Mouse (Mus musculus): ENCODE data around the gene Mettl24. TPM values are rescaled to one million over a fixed set of nuclear protein-coding genes. Genes with fewer than 3 reads are reported as not detected.
"Not testable (repeated sequence)": the region's sequence is repeated elsewhere in the genome, so short reads cannot be mapped to it uniquely, and the experiment has no call there.

Gene Mettl24
- polyA plus RNA-seq, 1 experiment from 2014 or later: 2.4 TPM

DNA sequence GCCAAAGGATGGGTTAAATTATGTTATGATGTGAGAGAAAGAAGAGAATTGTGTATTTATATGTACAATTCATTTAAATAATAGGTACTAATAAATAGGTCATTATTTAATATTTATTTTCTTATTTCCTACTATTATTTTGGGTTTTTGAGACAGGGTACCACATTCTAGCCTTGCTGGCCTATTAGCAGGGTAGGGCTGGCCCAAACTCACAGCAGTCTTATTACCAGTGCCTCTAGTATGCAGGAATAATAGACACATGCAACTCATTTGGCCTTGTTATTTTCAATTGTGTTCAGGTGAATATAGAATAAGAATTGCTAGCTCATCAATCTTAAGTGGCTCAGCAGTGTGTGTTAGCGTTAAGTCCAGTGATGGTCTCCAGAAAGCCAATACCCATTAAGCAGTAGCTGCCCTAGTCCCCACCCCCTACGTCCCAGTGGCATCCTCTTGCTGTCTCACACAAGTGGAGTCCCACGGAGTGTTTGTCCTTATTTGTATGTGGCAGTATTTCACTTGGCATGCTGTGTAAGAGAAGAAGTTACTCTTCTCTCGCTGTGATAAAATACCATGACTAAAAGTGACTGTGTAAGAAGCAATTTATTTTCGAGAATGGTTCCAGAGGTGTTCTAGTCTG is 80.1 kb downstream of the Mettl24 start:
- no peaks in the 10 kb centered on the region for H3K36me3 ChIP-seq
- H3K27ac ChIP-seq (replicated peaks): no peak overlapping the region
- peaks cover 7% of the 10 kb centered on the region for H3K4me1 ChIP-seq
- H3K4me2 ChIP-seq: no peak overlapping the region
- no peak overlapping the region for H3K9ac ChIP-seq
- no peaks in the 10 kb centered on the region for H3K9me3 ChIP-seq
- H3K4me3 ChIP-seq: no peak overlapping the region
- 79% methylated on average over 5 of the region's 5 CpGs for WGBS
- no peak for ATAC-seq (ENCODE audit: extremely low read depth, insufficient number of reproducible peaks, low FRiP score, low TSS enrichment)
- H3K27me3 ChIP-seq (replicated peaks): no peaks in the 10 kb centered on the region

DNA sequence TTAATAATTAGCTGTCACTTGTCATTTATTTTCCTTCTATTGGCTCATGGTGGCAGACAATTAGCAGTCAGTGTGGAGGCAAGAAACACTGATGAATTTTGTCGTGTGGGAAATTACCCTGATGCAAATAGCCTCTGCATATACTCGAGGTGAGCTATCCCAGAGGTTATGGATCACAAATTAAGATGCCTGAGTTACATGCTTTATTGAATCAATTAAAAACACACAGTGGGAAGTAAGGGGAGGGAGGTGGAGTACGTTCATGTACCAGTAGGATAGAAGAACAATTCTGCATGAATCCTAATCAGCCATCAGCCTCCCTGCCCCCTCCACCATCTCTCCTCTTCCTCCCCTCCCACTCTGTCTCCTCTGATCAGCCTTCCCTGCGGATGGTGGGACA is 89.2 kb downstream of the Mettl24 start:
- WGBS: 62% methylated on average over 4 of the region's 4 CpGs
- Histone ChIP-seq H3K9ac (no peak overlapping the region), H3K4me2 (no peak overlapping the region), H3K27me3 (replicated peaks) (no peaks in the 10 kb centered on the region), H3K27ac (replicated peaks) (no peak overlapping the region), H3K9me3 (no peaks in the 10 kb centered on the region), H3K4me1 (peaks cover 3% of the 10 kb centered on the region; the same call in 1 of the 2 replicates), H3K36me3 (no peaks in the 10 kb centered on the region), H3K4me3 (no peak overlapping the region)
- no peak for ATAC-seq (ENCODE audit: extremely low read depth, insufficient number of reproducible peaks, low FRiP score, low TSS enrichment)

- no peak overlapping the region for H3K9ac ChIP-seq
- no peaks in the 10 kb centered on the region for H3K9me3 ChIP-seq
- no peak overlapping the region for H3K4me3 ChIP-seq
- WGBS: 63% methylated on average over 11 of the region's 11 CpGs
- no peaks in the 10 kb centered on the region for H3K27me3 ChIP-seq (replicated peaks)
- peaks cover 3% of the 10 kb centered on the region; the same call in 1 of the 2 replicates for H3K4me1 ChIP-seq
- no peak overlapping the region for H3K4me2 ChIP-seq
- H3K27ac ChIP-seq (replicated peaks): no peak overlapping the region
- ATAC-seq (ENCODE audit: extremely low read depth, insufficient number of reproducible peaks, low FRiP score, low TSS enrichment): no peak
- H3K36me3 ChIP-seq: no peaks in the 10 kb centered on the region
Measured at GRCm38 (mm10) chr10:40775151-40775550, 92.1 kb downstream of the Mettl24 start.

- H3K27ac ChIP-seq (replicated peaks): no peak overlapping the region
- H3K36me3 ChIP-seq: no peaks in the 10 kb centered on the region
- peaks cover 3% of the 10 kb centered on the region; the same call in 1 of the 2 replicates for H3K4me1 ChIP-seq
- H3K4me3 ChIP-seq: no peak overlapping the region
- no peaks in the 10 kb centered on the region for H3K9me3 ChIP-seq
- ATAC-seq (ENCODE audit: extremely low read depth, insufficient number of reproducible peaks, low FRiP score, low TSS enrichment): no peak
- no peaks in the 10 kb centered on the region for H3K27me3 ChIP-seq (replicated peaks)
- H3K4me2 ChIP-seq: no peak overlapping the region
- H3K9ac ChIP-seq: no peak overlapping the region
- WGBS: 79% methylated on average over 4 of the region's 4 CpGs
Measured at GRCm38 (mm10) chr10:40775655-40776054, 92.6 kb downstream of the Mettl24 start.

- WGBS: 22% methylated on average over 2 of the region's 2 CpGs
- Histone ChIP-seq H3K27ac (replicated peaks) (no peak overlapping the region), H3K4me3 (no peak overlapping the region), H3K4me2 (no peak overlapping the region), H3K27me3 (replicated peaks) (no peaks in the 10 kb centered on the region), H3K9me3 (no peaks in the 10 kb centered on the region), H3K4me1 (peaks cover 3% of the 10 kb centered on the region; the same call in 1 of the 2 replicates), H3K9ac (no peak overlapping the region), H3K36me3 (no peaks in the 10 kb centered on the region)
- no peak for ATAC-seq (ENCODE audit: extremely low read depth, insufficient number of reproducible peaks, low FRiP score, low TSS enrichment)
Measured at GRCm38 (mm10) chr10:40777171-40777570, 94.1 kb downstream of the Mettl24 start.

DNA sequence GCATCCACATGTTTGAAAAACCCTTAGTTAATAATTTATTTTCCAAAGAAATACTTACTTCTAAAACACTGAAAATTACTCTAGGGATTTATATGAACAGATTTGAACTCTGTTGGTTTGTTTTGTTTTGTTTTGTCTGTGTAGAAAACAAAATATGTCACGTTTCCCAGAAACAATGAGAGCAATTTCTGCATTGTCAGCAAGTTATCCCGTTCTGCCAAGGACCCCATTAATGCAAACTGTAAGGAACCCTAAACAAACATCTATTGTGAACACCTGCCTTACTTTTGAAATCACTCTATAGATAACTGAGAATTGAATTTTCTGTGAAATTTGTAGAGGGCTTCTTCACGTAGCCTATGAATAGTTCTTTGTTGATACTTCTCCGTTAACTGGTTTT is 95.4 kb downstream of the Mettl24 start:
- Histone ChIP-seq H3K9ac (no peak overlapping the region), H3K9me3 (no peaks in the 10 kb centered on the region), H3K27ac (replicated peaks) (no peak overlapping the region), H3K4me3 (no peak overlapping the region), H3K4me1 (peaks cover 3% of the 10 kb centered on the region; the same call in 1 of the 2 replicates), H3K27me3 (replicated peaks) (no peaks in the 10 kb centered on the region), H3K4me2 (no peak overlapping the region), H3K36me3 (no peaks in the 10 kb centered on the region)
- ATAC-seq (ENCODE audit: extremely low read depth, insufficient number of reproducible peaks, low FRiP score, low TSS enrichment): no peak
- whole genome bisulfite sequencing: 81% methylated on average over 4 of the region's 4 CpGs

- Histone ChIP-seq H3K36me3 (0 out of 2 replicates have a peak, but pooled peaks cover 3% of the 10 kb centered on the region), H3K4me1 (no peaks in the 10 kb centered on the region), H3K4me2 (no peak overlapping the region), H3K9ac (no peak overlapping the region), H3K27me3 (replicated peaks) (no peaks in the 10 kb centered on the region), H3K27ac (replicated peaks) (no peak overlapping the region), H3K4me3 (no peak overlapping the region), H3K9me3 (peaks cover 6% of the 10 kb centered on the region)
- WGBS: 67% methylated on average over 3 of the region's 3 CpGs
- no peak for ATAC-seq (ENCODE audit: extremely low read depth, insufficient number of reproducible peaks, low FRiP score, low TSS enrichment)
Measured at GRCm38 (mm10) chr10:40790406-40790805, 107.3 kb downstream of the Mettl24 start.

DNA sequence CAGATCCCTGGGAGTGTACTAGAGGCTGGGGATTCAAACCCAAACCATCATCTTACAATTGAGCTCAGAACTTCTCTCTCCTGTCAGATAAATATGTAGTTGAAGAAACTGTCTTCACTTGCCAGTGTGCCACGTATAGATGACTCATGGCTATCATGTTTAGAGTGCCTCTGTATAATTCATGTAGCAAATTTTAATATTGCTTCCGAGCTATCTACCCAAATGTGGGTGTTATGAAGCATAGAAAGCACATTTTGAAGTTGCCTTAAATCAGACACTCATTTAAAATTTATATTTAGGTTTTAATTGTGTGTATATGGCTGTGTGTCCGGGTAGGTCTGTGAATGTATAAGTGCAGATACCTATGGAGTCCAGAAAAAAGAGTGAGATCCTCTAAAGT is 109.0 kb downstream of the Mettl24 start:
- H3K4me3 ChIP-seq: no peak overlapping the region
- H3K9ac ChIP-seq: no peak overlapping the region
- H3K4me2 ChIP-seq: no peak overlapping the region
- no peak overlapping the region for H3K27ac ChIP-seq (replicated peaks)
- no peaks in the 10 kb centered on the region for H3K27me3 ChIP-seq (replicated peaks)
- H3K36me3 ChIP-seq: 0 out of 2 replicates have a peak, but pooled peaks cover under 1% of the 10 kb centered on the region
- ATAC-seq (ENCODE audit: extremely low read depth, insufficient number of reproducible peaks, low FRiP score, low TSS enrichment): no peak
- H3K9me3 ChIP-seq: no peaks in the 10 kb centered on the region
- no peaks in the 10 kb centered on the region for H3K4me1 ChIP-seq
- 66% methylated on average over 3 of the region's 3 CpGs for WGBS

- 77% methylated on average over 1 of the region's 1 CpGs for WGBS
- ATAC-seq (ENCODE audit: extremely low read depth, insufficient number of reproducible peaks, low FRiP score, low TSS enrichment): no peak
- no peaks in the 10 kb centered on the region for H3K27me3 ChIP-seq (replicated peaks)
- H3K4me2 ChIP-seq: no peak overlapping the region
- no peak overlapping the region for H3K9ac ChIP-seq
- H3K4me1 ChIP-seq: peaks cover 5% of the 10 kb centered on the region
- no peaks in the 10 kb centered on the region for H3K36me3 ChIP-seq
- H3K4me3 ChIP-seq: no peak overlapping the region
- H3K9me3 ChIP-seq: no peaks in the 10 kb centered on the region
- H3K27ac ChIP-seq (replicated peaks): no peak overlapping the region
Measured at GRCm38 (mm10) chr10:40805221-40805620, 122.1 kb downstream of the Mettl24 start.

GRCm38 (mm10) chr10:40806221-40806620 is 123.1 kb downstream of the Mettl24 start:
- WGBS: 84% methylated on average over 4 of the region's 4 CpGs
- no peak for ATAC-seq (ENCODE audit: extremely low read depth, insufficient number of reproducible peaks, low FRiP score, low TSS enrichment)

DNA sequence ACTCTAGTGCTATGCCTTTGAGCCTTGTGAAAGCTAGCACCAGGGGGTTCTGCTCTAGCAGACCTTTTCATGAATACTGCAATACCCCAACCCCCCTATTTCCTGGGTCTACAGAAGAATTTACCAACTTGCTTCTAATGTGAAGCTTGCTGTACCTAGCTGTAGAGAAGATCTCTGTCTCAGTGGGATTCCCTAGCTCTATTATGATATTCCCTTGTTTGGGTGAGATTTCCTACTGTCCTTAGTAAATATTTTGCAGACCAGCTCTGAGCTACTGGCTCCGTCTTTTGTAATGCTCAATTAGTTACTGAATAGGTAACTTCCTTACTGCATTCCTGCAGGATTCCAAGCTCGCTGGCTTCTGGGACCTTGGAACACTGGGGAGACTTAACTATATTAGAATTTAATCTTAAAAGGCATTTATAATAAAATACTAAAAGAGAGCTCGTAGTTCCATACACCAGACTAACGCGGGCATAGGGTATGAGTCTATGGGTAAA is 126.4 kb downstream of the Mettl24 start:
- ATAC-seq (ENCODE audit: extremely low read depth, insufficient number of reproducible peaks, low FRiP score, low TSS enrichment); H3K4me3 ChIP-seq; H3K27me3 ChIP-seq (replicated peaks); H3K36me3 ChIP-seq; H3K4me1 ChIP-seq; H3K27ac ChIP-seq (replicated peaks); H3K9me3 ChIP-seq; H3K9ac ChIP-seq; H3K4me2 ChIP-seq: not testable (repeated sequence)
- 45% methylated on average over 5 of the region's 5 CpGs for WGBS

More at GRCm38 (mm10) chr10:40806221-40806620, 123.1 kb downstream of the Mettl24 start:
- no peaks in the 10 kb centered on the region for H3K36me3 ChIP-seq
- H3K9me3 ChIP-seq: no peaks in the 10 kb centered on the region
- no peak overlapping the region for H3K27ac ChIP-seq (replicated peaks)
- H3K27me3 ChIP-seq (replicated peaks): no peaks in the 10 kb centered on the region
- no peak overlapping the region for H3K9ac ChIP-seq
- H3K4me3 ChIP-seq: no peak overlapping the region
- peaks cover 5% of the 10 kb centered on the region for H3K4me1 ChIP-seq
- H3K4me2 ChIP-seq: no peak overlapping the region

DNA sequence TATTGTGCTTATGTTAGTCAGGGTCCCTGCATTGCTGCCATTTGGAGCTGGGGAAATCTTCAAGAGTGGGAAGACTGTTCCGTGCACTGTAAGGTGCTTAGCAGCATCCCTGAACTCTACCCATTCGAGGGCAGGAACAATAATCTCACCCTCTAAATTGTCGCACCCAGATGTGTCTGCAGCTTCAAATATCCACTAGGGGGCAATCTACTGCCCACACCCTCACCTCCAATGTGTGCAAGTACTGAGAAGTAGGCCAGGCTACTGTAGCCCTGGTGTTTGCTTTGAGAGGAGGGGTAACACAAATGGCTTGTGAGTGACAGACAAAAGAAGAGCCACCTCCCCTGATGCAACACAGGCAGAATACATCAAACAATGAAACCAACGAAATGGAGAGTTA is 130.5 kb downstream of the Mettl24 start:
- ATAC-seq (ENCODE audit: extremely low read depth, insufficient number of reproducible peaks, low FRiP score, low TSS enrichment): no peak
- Histone ChIP-seq H3K4me3 (no peak overlapping the region), H3K9me3 (no peaks in the 10 kb centered on the region), H3K4me1 (no peaks in the 10 kb centered on the region), H3K27ac (replicated peaks) (no peak overlapping the region), H3K27me3 (replicated peaks) (no peaks in the 10 kb centered on the region), H3K4me2 (no peak overlapping the region), H3K9ac (no peak overlapping the region), H3K36me3 (no peaks in the 10 kb centered on the region)
- 66% methylated on average over 4 of the region's 4 CpGs for WGBS
